Mouse (Mus musculus): ENCODE measurements around the gene Abt1. TPM values are rescaled to one million over a fixed set of nuclear protein-coding genes. Genes with fewer than 3 reads are reported as not detected.
A peak's percentile ranks its signal among the peaks of the same experiment; 100 is the strongest.

The Abt1 gene
- polyA plus RNA-seq, 2 experiments: 9.9 to 12.2 TPM

DNA sequence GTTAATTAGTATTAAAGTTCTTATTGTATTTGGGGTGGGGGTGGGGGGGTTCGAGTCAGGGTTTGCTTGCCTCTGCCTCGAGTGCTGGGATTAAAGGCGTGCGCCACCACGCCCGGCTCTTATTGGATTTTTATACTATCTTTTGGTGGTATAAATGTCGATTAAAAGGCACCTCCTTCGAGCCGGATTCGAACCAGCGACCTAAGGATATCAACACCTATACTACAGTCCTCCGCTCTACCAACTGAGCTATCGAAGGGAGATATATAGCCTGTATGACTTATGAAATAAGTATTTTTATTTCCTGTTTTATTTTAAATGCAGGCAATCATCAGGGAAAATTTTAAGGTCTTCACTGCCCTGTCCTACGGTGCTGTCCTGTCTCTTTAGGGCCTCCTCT, 3.3 kb upstream of the Abt1 start:
- peak; percentile 75 for DNase-seq (ENCODE audit: low spot score)
- 17% methylated on average over 14 of the region's 14 CpGs for WGBS
- no peaks in the 10 kb centered on the region for H3K27me3 ChIP-seq (ENCODE audit: control insufficient read depth, insufficient read depth, low read length)
- no peaks in the 10 kb centered on the region for H3K9me3 ChIP-seq (ENCODE audit: control insufficient read depth, low read length)
- no peak for TF ChIP-seq POLR2A (IDR thresholded peaks at IDR 0.05; ENCODE audit: borderline replicate concordance, extremely low read depth, insufficient read depth, insufficient read length)
- no peak overlapping the region for H3K27ac ChIP-seq (replicated peaks; ENCODE audit: low read depth, low read length)
- H3K4me3 ChIP-seq (replicated peaks; ENCODE audit: low read length): no peak overlapping the region
- no peak overlapping the region for H3K9ac ChIP-seq (ENCODE audit: low read depth, low read length, severe bottlenecking)
- H3K4me1 ChIP-seq (ENCODE audit: control insufficient read depth, insufficient read depth, low read length): peaks cover 19% of the 10 kb centered on the region
- peaks cover 7% of the 10 kb centered on the region for H3K36me3 ChIP-seq (ENCODE audit: control insufficient read depth, insufficient read depth, low read length)
- H3K4me2 ChIP-seq (replicated peaks; ENCODE audit: low read depth, low read length, severe bottlenecking): no peak overlapping the region
- no peak for ATAC-seq (ENCODE audit: low FRiP score, low read depth)

DNA sequence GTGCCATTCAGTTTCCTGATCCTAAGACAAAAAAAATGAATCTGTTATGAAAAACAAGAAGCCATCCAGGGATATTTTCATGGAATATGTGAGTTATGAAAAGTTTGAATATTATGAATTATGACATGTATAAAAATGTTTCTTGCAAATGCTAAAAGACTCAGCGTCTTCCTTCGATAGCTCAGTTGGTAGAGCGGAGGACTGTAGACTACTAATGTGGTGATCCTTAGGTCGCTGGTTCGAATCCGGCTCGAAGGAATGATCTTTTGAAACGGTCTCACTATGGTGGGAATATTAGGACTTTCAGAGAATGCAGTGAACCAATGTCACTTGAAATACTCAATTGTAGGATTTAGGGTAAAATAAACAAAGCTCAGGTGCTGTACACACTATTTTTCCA, 2.7 kb upstream of the Abt1 start:
- H3K27me3 ChIP-seq (ENCODE audit: control insufficient read depth, insufficient read depth, low read length): no peaks in the 10 kb centered on the region
- peak; percentile 74 for DNase-seq (ENCODE audit: low spot score)
- no peak for TF ChIP-seq POLR2A (IDR thresholded peaks at IDR 0.05; ENCODE audit: borderline replicate concordance, extremely low read depth, insufficient read depth, insufficient read length)
- H3K4me3 ChIP-seq (replicated peaks; ENCODE audit: low read length): no peak overlapping the region
- peaks cover 19% of the 10 kb centered on the region for H3K4me1 ChIP-seq (ENCODE audit: control insufficient read depth, insufficient read depth, low read length)
- no peak overlapping the region for H3K4me2 ChIP-seq (replicated peaks; ENCODE audit: low read depth, low read length, severe bottlenecking)
- ATAC-seq (ENCODE audit: low FRiP score, low read depth): no peak
- H3K27ac ChIP-seq (replicated peaks; ENCODE audit: low read depth, low read length): no peak overlapping the region
- 12% methylated on average over 8 of the region's 8 CpGs for whole genome bisulfite sequencing
- H3K9ac ChIP-seq (ENCODE audit: low read depth, low read length, severe bottlenecking): no peak overlapping the region
- H3K9me3 ChIP-seq (ENCODE audit: control insufficient read depth, low read length): no peaks in the 10 kb centered on the region
- peaks cover 12% of the 10 kb centered on the region for H3K36me3 ChIP-seq (ENCODE audit: control insufficient read depth, insufficient read depth, low read length)

DNA sequence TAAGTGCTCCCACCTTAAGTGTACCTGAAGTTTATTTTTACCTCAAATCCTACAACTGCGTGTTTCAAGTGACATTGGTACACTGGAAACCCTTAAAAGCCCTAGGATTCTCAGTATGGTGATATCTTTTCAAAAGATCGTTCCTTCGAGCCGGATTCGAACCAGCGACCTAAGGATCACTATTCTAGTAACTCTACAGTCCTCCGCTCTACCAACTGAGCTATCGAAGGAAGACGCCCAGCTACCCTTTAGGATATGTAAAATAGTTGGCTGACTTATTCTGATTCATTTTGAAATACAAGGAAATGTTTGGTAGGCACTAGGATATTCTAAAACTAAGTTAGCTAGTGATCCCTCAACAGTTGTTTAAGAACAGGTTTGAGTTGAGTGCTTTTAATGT, 1.8 kb upstream of the Abt1 start:
- Histone ChIP-seq H3K27ac (replicated peaks; ENCODE audit: low read depth, low read length) (no peak overlapping the region), H3K27me3 (ENCODE audit: control insufficient read depth, insufficient read depth, low read length) (no peaks in the 10 kb centered on the region), H3K9ac (ENCODE audit: low read depth, low read length, severe bottlenecking) (no peak overlapping the region), H3K4me2 (replicated peaks; ENCODE audit: low read depth, low read length, severe bottlenecking) (peak overlapping the region; percentile 90; the same call in 1 of the 2 replicates), H3K36me3 (ENCODE audit: control insufficient read depth, insufficient read depth, low read length) (peaks cover 20% of the 10 kb centered on the region), H3K9me3 (ENCODE audit: control insufficient read depth, low read length) (no peaks in the 10 kb centered on the region), H3K4me1 (ENCODE audit: control insufficient read depth, insufficient read depth, low read length) (peaks cover 19% of the 10 kb centered on the region), H3K4me3 (replicated peaks; ENCODE audit: low read length) (no peak overlapping the region)
- no peak for TF ChIP-seq POLR2A (IDR thresholded peaks at IDR 0.05; ENCODE audit: borderline replicate concordance, extremely low read depth, insufficient read depth, insufficient read length)
- peak; percentile 88 for DNase-seq (ENCODE audit: low spot score)
- WGBS: 4% methylated on average over 9 of the region's 9 CpGs
- no peak for ATAC-seq (ENCODE audit: low FRiP score, low read depth)

DNA sequence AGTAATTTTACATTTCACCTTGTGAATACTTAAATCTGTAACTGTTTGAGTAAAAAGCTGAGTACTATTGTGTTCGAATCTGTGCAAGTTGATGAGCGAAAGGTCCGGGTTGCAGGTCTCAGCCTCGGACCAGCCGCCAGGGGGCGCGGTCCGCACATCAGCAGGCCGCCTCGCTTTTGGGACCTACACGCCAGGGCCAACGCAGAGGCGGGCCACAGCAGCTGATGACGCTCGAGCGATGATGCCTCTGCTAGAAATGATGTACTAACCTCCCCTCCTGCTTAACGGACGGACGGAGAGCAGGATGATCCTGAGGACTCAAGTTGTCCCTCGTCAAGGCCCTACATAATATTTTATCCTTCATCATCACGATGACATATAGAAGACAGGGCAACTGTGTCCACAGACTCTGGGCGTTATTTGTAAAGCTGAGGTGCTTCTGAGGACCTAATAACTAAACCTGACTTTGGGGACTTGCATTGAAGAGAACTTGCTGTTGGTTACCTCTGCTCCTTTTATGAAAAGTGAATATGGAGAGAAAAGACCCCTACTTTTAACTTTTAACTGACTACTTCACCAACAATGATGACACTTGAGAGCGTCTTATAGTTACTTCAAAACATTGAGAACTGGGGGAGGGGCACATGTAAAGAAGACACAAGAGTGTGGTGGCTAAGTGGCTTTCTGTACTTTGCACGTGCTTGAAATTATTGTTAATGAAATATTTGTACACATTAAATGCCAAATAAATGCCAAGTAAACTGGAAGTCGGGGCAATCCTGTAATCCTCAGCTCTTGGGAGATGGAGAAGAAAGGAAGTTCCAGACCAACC, 1.0 kb upstream of the Abt1 start:
- 0 out of 2 replicates have a peak, but pooled peaks have one; percentile 30 for TF ChIP-seq POLR2A (IDR thresholded peaks at IDR 0.05; ENCODE audit: borderline replicate concordance, extremely low read depth, insufficient read depth, insufficient read length)
- peak; percentile 93 for DNase-seq (ENCODE audit: low spot score)
- Histone ChIP-seq H3K4me3 (replicated peaks; ENCODE audit: low read length) (peak overlapping the region; percentile 93), H3K27ac (replicated peaks; ENCODE audit: low read depth, low read length) (no peak overlapping the region), H3K4me1 (ENCODE audit: control insufficient read depth, insufficient read depth, low read length) (peaks cover 14% of the 10 kb centered on the region), H3K9me3 (ENCODE audit: control insufficient read depth, low read length) (no peaks in the 10 kb centered on the region), H3K36me3 (ENCODE audit: control insufficient read depth, insufficient read depth, low read length) (peaks cover 28% of the 10 kb centered on the region), H3K4me2 (replicated peaks; ENCODE audit: low read depth, low read length, severe bottlenecking) (peak overlapping the region; percentile 90), H3K27me3 (ENCODE audit: control insufficient read depth, insufficient read depth, low read length) (no peaks in the 10 kb centered on the region), H3K9ac (ENCODE audit: low read depth, low read length, severe bottlenecking) (no peak overlapping the region)
- ATAC-seq (ENCODE audit: low FRiP score, low read depth): peak; percentile 86
- 2% methylated on average over 25 of the region's 25 CpGs for WGBS

DNA sequence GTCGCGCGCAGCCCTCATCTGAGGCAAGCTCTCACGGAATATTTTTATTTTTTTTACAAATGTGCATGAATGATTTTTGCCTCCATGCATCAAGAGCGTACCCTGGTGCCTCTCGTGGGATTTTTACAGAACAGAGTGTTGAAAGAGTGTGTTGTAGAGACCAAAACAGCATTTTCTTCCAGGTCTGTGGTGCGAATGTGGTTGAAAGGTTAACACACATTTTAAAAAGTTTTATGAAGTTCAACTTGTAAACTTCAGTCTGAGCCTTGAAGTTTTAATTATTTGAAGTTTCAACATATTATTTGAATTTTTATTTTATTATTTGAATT, 350 bp upstream of the Abt1 start:
- DNase-seq (ENCODE audit: low spot score): no peak
- 0% methylated on average over 7 of the region's 7 CpGs for WGBS
- TF ChIP-seq POLR2A (IDR thresholded peaks at IDR 0.05; ENCODE audit: borderline replicate concordance, extremely low read depth, insufficient read depth, insufficient read length): no peak
- no peaks in the 10 kb centered on the region for H3K9me3 ChIP-seq (ENCODE audit: control insufficient read depth, low read length)
- H3K36me3 ChIP-seq (ENCODE audit: control insufficient read depth, insufficient read depth, low read length): peaks cover 31% of the 10 kb centered on the region
- no peaks in the 10 kb centered on the region for H3K27me3 ChIP-seq (ENCODE audit: control insufficient read depth, insufficient read depth, low read length)
- peak overlapping the region; percentile 67; the same call in 1 of the 2 replicates for H3K27ac ChIP-seq (replicated peaks; ENCODE audit: low read depth, low read length)
- H3K4me1 ChIP-seq (ENCODE audit: control insufficient read depth, insufficient read depth, low read length): peaks cover 8% of the 10 kb centered on the region; the same call in 1 of the 2 replicates
- peak overlapping the region; percentile 93 for H3K4me3 ChIP-seq (replicated peaks; ENCODE audit: low read length)
- H3K4me2 ChIP-seq (replicated peaks; ENCODE audit: low read depth, low read length, severe bottlenecking): peak overlapping the region; percentile 90
- H3K9ac ChIP-seq (ENCODE audit: low read depth, low read length, severe bottlenecking): peak overlapping the region; percentile 86
- ATAC-seq (ENCODE audit: low FRiP score, low read depth): peak; percentile 68
